Mouse (Mus musculus): ENCODE data around the gene Gm11985.

Gene Gm11985

DNA sequence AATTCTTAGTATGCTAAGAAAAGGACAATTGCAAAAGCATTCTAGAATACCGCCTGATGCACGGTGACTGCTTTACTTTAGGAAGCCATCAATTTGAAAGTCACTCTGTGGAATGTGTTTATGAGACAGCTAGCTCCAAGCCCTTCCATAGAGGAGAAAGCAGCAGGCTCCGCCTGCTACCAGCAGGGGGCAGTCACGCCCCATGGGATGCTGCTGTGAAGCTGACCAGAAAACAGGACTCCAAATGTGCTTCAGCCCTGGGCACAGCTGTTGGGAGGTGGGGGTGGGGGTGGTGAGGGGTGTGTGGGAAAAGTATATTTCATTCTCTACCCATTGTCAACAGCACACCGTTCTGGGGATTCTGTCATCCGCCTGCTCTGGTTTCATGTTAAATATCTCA lies 22.0 kb upstream of the Gm11985 start:
- in situ Hi-C loops (cut with MboI; ENCODE audit: unreplicated experiment in 2 of 2): loop anchor here in 1 of 2 experiments (25.0 kb wide), 1 partner anchor 1302 kb away; no protein-coding TSS in a partner anchor

- in situ Hi-C loops (cut with MboI; ENCODE audit: unreplicated experiment in 2 of 2): loop anchor here in 1 of 2 experiments (25.0 kb wide), 1 partner anchor 1308 kb away; no protein-coding TSS in a partner anchor
Measured at GRCm38 (mm10) chr11:7203846-7204245, 15.5 kb upstream of the Gm11985 start.

- in situ Hi-C loops (cut with MboI; ENCODE audit: unreplicated experiment in 2 of 2): loop anchor here in 1 of 2 experiments (25.0 kb wide), 1 partner anchor 1310 kb away; no protein-coding TSS in a partner anchor
Measured at GRCm38 (mm10) chr11:7202206-7202605, 13.8 kb upstream of the Gm11985 start.

DNA sequence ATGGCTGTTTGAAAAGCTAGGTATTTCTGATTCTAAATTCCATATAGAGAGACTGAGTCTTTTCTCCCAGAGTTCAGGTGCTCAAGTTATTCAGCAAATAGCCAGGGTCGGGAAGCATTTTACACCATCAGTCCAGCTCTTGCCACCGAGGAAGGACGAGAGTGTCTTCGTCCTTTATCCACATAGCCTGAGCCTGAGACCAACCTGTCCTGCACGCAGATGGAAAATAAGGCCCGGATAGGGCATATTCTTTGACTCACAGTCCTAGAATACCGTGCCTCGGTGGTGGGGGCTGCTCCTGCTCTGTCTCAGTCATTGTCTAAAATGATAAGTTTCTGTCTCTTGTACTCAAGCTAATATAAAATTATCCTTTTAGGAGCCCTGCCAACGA lies 12.0 kb upstream of the Gm11985 start:
- in situ Hi-C loops (cut with MboI; ENCODE audit: unreplicated experiment in 2 of 2): loop anchor here in 1 of 2 experiments (25.0 kb wide), 1 partner anchor 1312 kb away; no protein-coding TSS in a partner anchor

DNA sequence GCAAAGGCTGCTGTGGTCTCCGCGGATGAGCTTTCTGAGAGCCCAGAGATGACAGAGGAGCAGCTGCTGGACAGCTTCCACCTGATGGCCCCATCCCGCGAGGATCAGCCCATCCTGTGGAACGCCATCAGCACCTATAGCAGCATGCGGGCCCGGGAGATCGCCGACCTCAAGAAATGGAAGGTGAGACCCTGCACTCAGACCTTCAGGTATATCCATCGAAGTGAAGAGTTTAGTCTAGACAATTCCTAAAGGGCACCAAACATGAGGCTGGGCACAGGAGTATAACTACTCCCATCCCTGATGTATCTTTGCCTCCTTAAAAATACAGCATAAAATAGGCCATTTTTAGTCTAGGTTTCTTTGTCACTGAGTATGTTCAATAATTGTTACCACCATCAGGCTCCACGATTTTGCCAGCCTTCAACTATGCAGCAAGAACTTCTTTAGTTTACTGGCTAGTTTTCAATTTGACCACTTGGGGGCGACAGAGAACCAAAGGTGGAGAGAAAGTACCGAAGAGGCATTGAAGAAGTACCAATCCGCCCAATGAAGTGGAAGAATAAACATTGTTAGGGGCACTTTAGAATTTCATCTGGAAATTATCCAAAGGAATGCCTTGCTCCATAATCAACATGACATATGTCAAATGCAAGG lies 11.5 kb upstream of the Gm11985 start:
- in situ Hi-C loops (cut with MboI; ENCODE audit: unreplicated experiment in 2 of 2): loop anchor here in 1 of 2 experiments (25.0 kb wide), 1 partner anchor 1312 kb away; no protein-coding TSS in a partner anchor

DNA sequence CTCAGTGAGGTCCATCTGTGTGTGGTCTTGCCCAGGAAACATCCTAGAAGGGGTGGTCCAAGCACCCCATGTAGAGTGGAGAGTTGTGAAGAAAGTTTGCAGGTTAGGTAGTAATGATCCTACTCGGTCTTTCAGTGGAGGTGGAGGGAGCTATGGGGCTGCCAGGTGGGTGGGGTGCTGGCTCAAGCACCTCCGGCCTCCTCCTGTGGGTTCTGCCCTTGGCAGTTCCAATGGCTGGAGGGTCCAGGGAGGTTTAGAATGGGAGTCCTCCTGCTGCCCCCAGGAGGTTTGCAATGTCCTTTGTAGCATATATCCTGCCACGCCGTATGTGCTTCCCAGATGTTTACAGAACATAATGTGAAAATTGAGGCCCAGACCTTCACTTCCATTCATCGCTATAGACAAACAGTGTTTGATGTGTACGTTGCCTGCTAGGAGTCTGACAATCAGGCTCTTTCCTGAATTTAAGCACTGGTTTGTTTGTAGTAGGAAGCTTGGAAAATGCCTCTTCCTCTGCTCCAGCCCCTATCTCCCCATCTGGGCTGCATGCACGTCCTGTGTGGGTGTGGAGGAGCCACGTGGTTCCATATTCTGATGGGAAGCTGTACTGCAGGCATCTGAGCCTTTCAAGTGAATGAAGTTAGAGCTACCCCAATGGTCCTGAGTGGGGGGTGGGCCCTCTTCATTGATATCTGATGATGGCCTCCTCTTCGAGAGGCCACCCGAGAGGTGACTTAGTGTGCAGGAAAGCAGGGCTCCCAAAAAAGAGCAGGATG lies 10.3 kb upstream of the Gm11985 start:
- in situ Hi-C loops (cut with MboI; ENCODE audit: unreplicated experiment in 2 of 2): no loop called here

- in situ Hi-C loops (cut with MboI; ENCODE audit: unreplicated experiment in 2 of 2): no loop called here
Measured at GRCm38 (mm10) chr11:7198006-7198405, 9.6 kb upstream of the Gm11985 start.

GRCm38 (mm10) chr11:7197491-7197941 lies 9.1 kb upstream of the Gm11985 start, which contains the start of gene Igfbp1:
Gene Igfbp1, plus strand, starts transcription at chr11:7197782.
- in situ Hi-C loops (cut with MboI; ENCODE audit: unreplicated experiment in 2 of 2): no loop called here

GRCm38 (mm10) chr11:7195312-7195685 lies 6.9 kb upstream of the Gm11985 start:
- in situ Hi-C loops (cut with MboI; ENCODE audit: unreplicated experiment in 2 of 2): no loop called here

GRCm38 (mm10) chr11:7194432-7195311 lies 6.3 kb upstream of the Gm11985 start:
- in situ Hi-C loops (cut with MboI; ENCODE audit: unreplicated experiment in 2 of 2): no loop called here

DNA sequence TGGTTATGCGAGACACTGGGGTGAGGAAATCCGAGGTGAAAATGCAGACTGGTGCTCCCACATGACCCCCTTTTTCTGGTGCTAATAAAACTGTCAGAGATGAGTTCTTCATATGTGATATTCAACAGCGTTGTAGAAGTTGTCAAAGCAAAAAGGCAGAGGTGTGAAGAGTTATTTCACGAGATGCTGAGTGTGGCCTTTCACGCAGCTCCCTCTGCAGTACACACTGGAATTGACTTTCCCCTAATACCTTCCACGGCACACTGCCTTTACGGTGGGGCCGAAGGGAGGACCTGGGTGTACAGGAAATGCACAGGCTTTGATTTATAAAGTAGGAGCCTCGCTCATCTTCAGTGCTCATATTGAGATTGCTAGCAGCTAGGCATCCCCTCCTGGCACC lies 4.8 kb upstream of the Gm11985 start:
- in situ Hi-C loops (cut with MboI; ENCODE audit: unreplicated experiment in 2 of 2): no loop called here

- in situ Hi-C loops (cut with MboI; ENCODE audit: unreplicated experiment in 2 of 2): no loop called here
Measured at GRCm38 (mm10) chr11:7192710-7193109, 4.3 kb upstream of the Gm11985 start.

- in situ Hi-C loops (cut with MboI; ENCODE audit: unreplicated experiment in 2 of 2): no loop called here
Measured at GRCm38 (mm10) chr11:7187472-7187871, 897 bp downstream of the Gm11985 start.

DNA sequence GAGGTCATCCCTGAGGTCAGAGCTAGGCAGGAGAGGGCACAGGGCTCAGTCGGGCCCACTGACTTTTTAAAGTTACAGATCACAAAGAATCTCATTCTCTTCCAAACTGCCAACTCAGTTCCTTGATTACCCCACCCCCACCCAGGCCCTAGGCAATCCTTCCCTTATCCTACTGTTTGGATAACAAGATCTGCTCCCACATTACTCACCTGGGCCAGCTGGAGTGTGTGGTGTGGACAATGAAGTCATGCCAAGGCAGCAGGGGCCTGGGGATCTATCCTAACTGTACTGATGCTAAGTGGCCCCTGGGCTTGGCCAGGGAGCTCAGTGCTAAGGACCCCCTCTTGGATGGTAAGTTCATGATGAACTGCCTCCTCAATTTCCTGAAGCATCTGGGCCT lies 3.9 kb downstream of the Gm11985 start:
- in situ Hi-C loops (cut with MboI; ENCODE audit: unreplicated experiment in 2 of 2): no loop called here

- in situ Hi-C loops (cut with MboI; ENCODE audit: unreplicated experiment in 2 of 2): no loop called here
Measured at GRCm38 (mm10) chr11:7182409-7183042, 5.8 kb downstream of the Gm11985 start.

GRCm38 (mm10) chr11:7179276-7179675 lies 9.1 kb downstream of the Gm11985 start:
- in situ Hi-C loops (cut with MboI; ENCODE audit: unreplicated experiment in 2 of 2): no loop called here

DNA sequence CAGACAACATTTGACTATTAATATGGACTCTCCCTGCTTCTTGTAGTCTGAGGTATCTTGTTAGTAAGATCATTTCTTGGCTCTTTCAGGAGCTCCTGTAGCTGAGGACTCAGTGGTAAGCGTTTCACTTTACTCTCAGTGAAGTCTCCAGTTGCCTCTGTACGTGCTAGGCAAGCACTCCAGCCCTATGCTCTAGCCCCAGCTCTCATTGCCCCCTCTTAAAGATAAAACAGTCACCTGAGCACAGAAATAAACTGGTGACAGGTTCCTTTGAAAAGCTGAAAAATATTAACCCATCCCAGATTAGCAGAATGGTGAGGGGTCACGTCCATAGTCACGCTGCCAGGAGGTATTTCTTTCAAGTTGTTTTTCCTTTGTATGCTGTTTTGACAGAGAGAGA lies 9.6 kb downstream of the Gm11985 start:
- in situ Hi-C loops (cut with MboI; ENCODE audit: unreplicated experiment in 2 of 2): no loop called here

GRCm38 (mm10) chr11:7173664-7174063 lies 14.7 kb downstream of the Gm11985 start:
- in situ Hi-C loops (cut with MboI; ENCODE audit: unreplicated experiment in 2 of 2): no loop called here

- in situ Hi-C loops (cut with MboI; ENCODE audit: unreplicated experiment in 2 of 2): no loop called here
Measured at GRCm38 (mm10) chr11:7169645-7170044, 18.7 kb downstream of the Gm11985 start.

- in situ Hi-C loops (cut with MboI; ENCODE audit: unreplicated experiment in 2 of 2): no loop called here
Measured at GRCm38 (mm10) chr11:7164416-7164815, 24.0 kb downstream of the Gm11985 start.

All from v-Abl transformed pro-B cells (cell line).